Mouse (Mus musculus): ENCODE results near the gene Phc2. TPM values are rescaled to one million over a fixed set of nuclear protein-coding genes. Genes with fewer than 3 reads are reported as not detected.
"Not testable (repeated sequence)": the region's sequence is repeated elsewhere in the genome, so short reads cannot be mapped to it uniquely, and the experiment has no call there.

The Phc2 gene
- polyA plus RNA-seq (2015; fragmentation: Nextera tagmentation; extraction: Ambion mirVana) = 53.6 and 56.3 TPM in 2 replicates

DNA sequence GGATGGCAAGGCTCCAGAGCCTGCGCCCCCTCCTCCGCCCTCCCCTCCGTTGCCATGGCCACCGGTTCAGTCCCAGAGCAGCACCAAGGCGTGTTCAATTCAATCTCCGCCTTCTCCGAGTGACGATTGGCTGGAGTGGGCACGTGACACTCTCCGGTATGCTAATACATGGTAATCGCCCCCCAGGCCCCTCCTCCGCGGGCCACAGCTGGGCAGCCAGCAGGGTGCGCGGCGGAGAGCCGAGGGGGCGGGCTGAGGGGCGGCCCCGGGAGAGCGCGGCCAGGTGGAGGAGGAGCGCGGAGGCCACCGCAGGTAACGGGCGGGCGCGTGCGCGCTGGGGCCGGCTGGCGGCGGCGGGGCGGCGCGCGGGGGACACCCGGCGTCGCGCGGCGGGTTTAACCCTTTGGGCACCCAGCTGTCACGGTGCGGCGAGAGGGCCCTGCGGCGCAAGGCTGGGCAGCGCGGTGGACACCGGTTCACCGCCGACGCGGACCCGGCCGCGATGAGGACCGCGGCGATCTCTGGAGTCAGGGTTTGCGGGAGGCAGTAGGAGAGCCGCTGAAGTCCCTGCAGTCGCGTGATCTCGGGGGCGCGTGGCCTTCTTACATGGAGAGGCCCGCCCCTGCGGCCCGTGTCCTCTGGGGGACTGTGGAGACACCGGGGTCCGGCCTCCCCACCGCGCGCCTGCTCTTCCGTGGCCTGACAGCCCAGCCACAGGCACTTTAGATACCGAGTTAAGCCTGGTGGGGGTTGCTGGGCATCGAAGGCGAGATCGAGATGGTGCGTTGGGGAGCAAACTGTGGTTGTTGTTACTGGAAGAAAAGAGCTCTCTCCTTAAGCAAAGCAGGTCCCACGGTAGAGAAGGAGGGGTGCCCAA, at the start of gene Phc2:
Gene Phc2, plus strand, starts transcription at position 198 of the 877 bp plus-strand sequence.
- no peaks in the 10 kb centered on the region for H3K36me3 ChIP-seq (ENCODE audit: insufficient read depth, low read length)
- ATAC-seq = peak; percentile 99
- no peaks in the 10 kb centered on the region for H3K9me3 ChIP-seq (ENCODE audit: low read length)
- peak within 1 kb of the TSS; percentile 53 for H3K9ac ChIP-seq (replicated peaks; ENCODE audit: low read depth)
- peak within 1 kb of the TSS; percentile 100 for H3K4me2 ChIP-seq (replicated peaks; ENCODE audit: low read depth, low read length)
- peak within 1 kb of the TSS; percentile 69 for H3K4me3 ChIP-seq (ENCODE audit: low read depth, low read length)
- H3K27ac ChIP-seq (ENCODE audit: low read length) = peak within 1 kb of the TSS; percentile 54
- DNase-seq (ENCODE audit: low spot score) = peak; percentile 97
- TF ChIP-seq CTCF (IDR thresholded peaks at IDR 0.05) (peak; percentile 68), EP300 (IDR thresholded peaks at IDR 0.05) (no peak)
- H3K4me1 ChIP-seq (ENCODE audit: insufficient read depth, low read depth, low read length) = no peaks in the 10 kb centered on the region
- under 1% methylated on average over 84 of the region's 85 CpGs for WGBS
- H3K27me3 ChIP-seq (replicated peaks; ENCODE audit: insufficient read depth, low read length) = no peaks in the 10 kb centered on the region

DNA sequence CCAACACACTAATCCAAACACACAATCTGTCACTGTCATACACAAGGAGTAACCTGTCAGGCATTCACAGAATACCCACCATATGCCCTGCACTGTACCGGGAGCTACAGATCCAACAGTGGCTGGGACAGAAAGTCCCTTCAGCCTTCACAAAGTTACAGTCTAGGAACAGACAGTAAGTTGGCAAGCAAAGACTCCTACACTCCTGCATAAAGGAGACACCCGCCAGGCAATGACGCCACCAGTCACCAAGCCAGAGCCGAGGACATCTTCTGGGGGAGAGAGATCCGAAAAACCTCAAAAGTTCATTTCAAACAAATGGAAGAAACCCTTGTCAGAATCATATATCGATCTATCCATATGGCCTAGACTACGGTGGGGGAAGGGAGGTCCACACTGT, 47.9 kb upstream of the Phc2 start:
- ATAC-seq (no peak), DNase-seq (ENCODE audit: low spot score) (no peak)
- Histone ChIP-seq H3K27ac (ENCODE audit: low read length) (no peak overlapping the region), H3K27me3 (replicated peaks; ENCODE audit: insufficient read depth, low read length) (no peaks in the 10 kb centered on the region), H3K9me3 (ENCODE audit: low read length) (no peaks in the 10 kb centered on the region), H3K36me3 (ENCODE audit: insufficient read depth, low read length) (peaks cover 8% of the 10 kb centered on the region; the same call in 1 of the 2 replicates), H3K9ac (replicated peaks; ENCODE audit: low read depth) (no peak overlapping the region), H3K4me3 (ENCODE audit: low read depth, low read length) (no peak overlapping the region), H3K4me1 (ENCODE audit: insufficient read depth, low read depth, low read length) (no peaks in the 10 kb centered on the region; the same call in 1 of the 2 replicates), H3K4me2 (replicated peaks; ENCODE audit: low read depth, low read length) (no peak overlapping the region)
- TF ChIP-seq CTCF (IDR thresholded peaks at IDR 0.05) = no peak
- no peak for TF ChIP-seq EP300 (IDR thresholded peaks at IDR 0.05)
- 96% methylated on average over 7 of the region's 7 CpGs for WGBS

DNA sequence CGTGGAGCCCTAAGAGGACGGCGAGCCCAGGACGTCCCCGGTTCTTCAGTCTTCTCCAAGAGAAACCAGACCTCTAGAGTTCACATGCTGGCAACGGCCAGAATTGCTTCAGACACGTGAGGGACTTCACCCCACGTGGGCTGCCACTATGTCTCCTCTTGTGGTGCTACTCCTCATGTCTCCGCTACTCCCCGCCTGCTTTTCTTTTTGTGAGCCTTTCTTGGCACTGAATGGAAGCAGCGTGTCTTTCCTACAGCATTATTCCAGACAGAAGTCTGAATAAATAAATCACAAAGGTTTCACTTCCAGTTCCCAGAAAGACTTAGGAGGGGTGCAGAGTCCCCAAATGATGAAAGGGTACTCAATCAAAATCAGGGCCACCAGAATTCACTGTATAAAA, 46.8 kb upstream of the Phc2 start:
- Histone ChIP-seq H3K9ac (replicated peaks; ENCODE audit: low read depth) (no peak overlapping the region), H3K27me3 (replicated peaks; ENCODE audit: insufficient read depth, low read length) (no peaks in the 10 kb centered on the region), H3K4me3 (ENCODE audit: low read depth, low read length) (no peak overlapping the region), H3K36me3 (ENCODE audit: insufficient read depth, low read length) (no peaks in the 10 kb centered on the region; the same call in 1 of the 2 replicates), H3K4me2 (replicated peaks; ENCODE audit: low read depth, low read length) (no peak overlapping the region), H3K9me3 (ENCODE audit: low read length) (no peaks in the 10 kb centered on the region), H3K4me1 (ENCODE audit: insufficient read depth, low read depth, low read length) (no peaks in the 10 kb centered on the region; the same call in 1 of the 2 replicates), H3K27ac (ENCODE audit: low read length) (no peak overlapping the region)
- TF ChIP-seq EP300 (IDR thresholded peaks at IDR 0.05) = no peak
- TF ChIP-seq CTCF (IDR thresholded peaks at IDR 0.05) = no peak
- DNase-seq (ENCODE audit: low spot score) = no peak
- 70% methylated on average over 11 of the region's 11 CpGs for WGBS
- ATAC-seq = no peak

DNA sequence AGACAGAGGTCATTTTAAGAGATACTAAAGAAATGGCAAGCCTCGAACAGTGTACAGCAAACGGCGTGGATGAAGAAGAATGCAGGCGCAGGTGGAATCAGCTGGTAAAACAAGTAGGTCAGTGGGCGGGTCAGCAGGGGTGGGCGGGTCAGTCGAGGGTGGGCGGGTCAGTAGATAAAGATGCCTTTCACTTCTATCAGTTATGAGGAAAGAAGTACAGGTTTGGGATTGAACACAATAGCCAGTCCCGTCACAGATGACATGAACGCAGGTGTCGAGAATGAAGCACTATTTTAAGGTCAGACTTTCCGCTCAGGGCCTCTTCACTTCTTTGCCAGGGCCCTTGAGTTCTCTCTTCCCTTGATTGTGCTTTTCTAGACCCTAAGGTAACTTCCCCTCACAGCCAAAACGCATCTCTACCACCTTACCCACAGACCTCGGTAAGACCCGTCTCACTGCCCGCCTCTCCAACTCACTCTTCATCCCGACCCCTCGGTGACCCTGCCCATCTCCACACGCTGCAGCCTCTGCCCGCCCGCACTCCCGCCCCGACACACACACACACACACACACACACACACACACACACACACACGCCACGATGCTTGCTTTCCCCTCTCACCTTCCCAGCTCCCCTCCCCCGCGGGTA, 45.1 kb upstream of the Phc2 start:
- Histone ChIP-seq H3K4me3 (ENCODE audit: low read depth, low read length) (peak overlapping the region; percentile 55), H3K36me3 (ENCODE audit: insufficient read depth, low read length) (no peaks in the 10 kb centered on the region), H3K4me2 (replicated peaks; ENCODE audit: low read depth, low read length) (peak overlapping the region; percentile 74), H3K4me1 (ENCODE audit: insufficient read depth, low read depth, low read length) (no peaks in the 10 kb centered on the region; the same call in 1 of the 2 replicates), H3K9ac (replicated peaks; ENCODE audit: low read depth) (0 out of 2 replicates have a peak overlapping the region, but pooled peaks have one; percentile 12), H3K27me3 (replicated peaks; ENCODE audit: insufficient read depth, low read length) (no peaks in the 10 kb centered on the region), H3K9me3 (ENCODE audit: low read length) (no peaks in the 10 kb centered on the region), H3K27ac (ENCODE audit: low read length) (no peak overlapping the region)
- ATAC-seq = peak; percentile 14; the same call in 1 of the 2 replicates
- TF ChIP-seq CTCF (IDR thresholded peaks at IDR 0.05) = no peak
- no peak for TF ChIP-seq EP300 (IDR thresholded peaks at IDR 0.05)
- peak; percentile 32 for DNase-seq (ENCODE audit: low spot score)
- WGBS = 4% methylated on average over 27 of the region's 27 CpGs

DNA sequence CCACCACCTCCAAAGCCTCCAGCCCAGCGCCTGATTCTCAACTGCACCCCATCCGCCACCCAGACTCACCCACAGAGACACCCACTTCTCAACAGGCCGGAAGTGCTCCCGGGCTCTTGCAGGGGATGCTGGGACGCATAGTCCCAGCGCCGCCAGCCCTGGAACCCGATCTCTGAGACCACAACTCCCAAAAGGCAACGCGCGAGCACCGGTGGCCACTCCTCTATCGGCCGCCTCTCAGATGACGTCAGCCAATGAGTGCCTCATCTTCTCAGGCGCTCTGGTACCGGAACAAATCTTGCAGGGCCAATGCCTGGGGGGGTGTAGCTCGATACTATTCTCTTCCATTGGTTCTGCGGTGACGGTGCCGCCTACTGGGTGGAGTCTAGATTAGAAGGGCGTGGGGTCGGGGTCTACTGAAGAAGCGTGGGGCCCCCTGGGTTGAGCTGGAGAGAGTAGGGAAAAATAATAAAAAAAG, 44.5 kb upstream of the Phc2 start, which contains the start of gene Zscan20:
Gene Zscan20, minus strand, starts transcription at position 174 of the 478 bp plus-strand sequence.
- H3K4me2 ChIP-seq (replicated peaks; ENCODE audit: low read depth, low read length) = peak within 1 kb of the TSS; percentile 74
- no peaks in the 10 kb centered on the region for H3K27me3 ChIP-seq (replicated peaks; ENCODE audit: insufficient read depth, low read length)
- no peaks in the 10 kb centered on the region; the same call in 1 of the 2 replicates for H3K4me1 ChIP-seq (ENCODE audit: insufficient read depth, low read depth, low read length)
- ATAC-seq (peak; percentile 97), DNase-seq (ENCODE audit: low spot score) (peak; percentile 99)
- H3K9me3 ChIP-seq (ENCODE audit: low read length) = no peaks in the 10 kb centered on the region
- TF ChIP-seq CTCF (IDR thresholded peaks at IDR 0.05) (peak; percentile 43), EP300 (IDR thresholded peaks at IDR 0.05) (0 out of 2 replicates have a peak, but pooled peaks have one; percentile 40)
- H3K27ac ChIP-seq (ENCODE audit: low read length) = peak within 1 kb of the TSS; percentile 33; the same call in 1 of the 2 replicates
- under 1% methylated on average over 24 of the region's 24 CpGs for WGBS
- H3K9ac ChIP-seq (replicated peaks; ENCODE audit: low read depth) = 0 out of 2 replicates have a peak within 1 kb of the TSS, but pooled peaks have one; percentile 12
- H3K4me3 ChIP-seq (ENCODE audit: low read depth, low read length) = peak within 1 kb of the TSS; percentile 55
- no peaks in the 10 kb centered on the region for H3K36me3 ChIP-seq (ENCODE audit: insufficient read depth, low read length)

DNA sequence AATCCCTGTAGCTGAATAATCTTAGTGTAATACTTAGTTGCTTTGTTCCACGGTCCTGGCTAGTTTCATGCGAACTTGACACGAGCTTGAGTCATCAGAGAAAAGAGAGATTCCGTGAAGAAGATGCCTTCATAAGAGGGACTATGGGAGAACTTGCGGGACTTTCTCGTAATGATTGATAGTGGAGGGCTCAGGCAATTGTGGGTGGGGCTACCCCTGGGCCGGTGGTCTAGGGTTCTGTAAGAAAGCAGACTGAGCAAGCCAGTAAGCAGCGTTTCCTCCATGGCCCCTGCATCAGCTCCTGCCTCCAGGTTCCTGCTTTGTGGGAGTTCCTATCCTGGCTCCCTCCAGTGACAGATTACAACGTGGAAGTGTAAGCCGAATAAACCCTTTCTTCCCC, 43.8 kb upstream of the Phc2 start:
- peak; percentile 10 for DNase-seq (ENCODE audit: low spot score)
- no peak for ATAC-seq
- Histone ChIP-seq H3K27me3 (replicated peaks; ENCODE audit: insufficient read depth, low read length) (no peaks in the 10 kb centered on the region), H3K4me1 (ENCODE audit: insufficient read depth, low read depth, low read length) (no peaks in the 10 kb centered on the region; the same call in 1 of the 2 replicates), H3K36me3 (ENCODE audit: insufficient read depth, low read length) (no peaks in the 10 kb centered on the region), H3K9me3 (ENCODE audit: low read length) (no peaks in the 10 kb centered on the region), H3K27ac (ENCODE audit: low read length) (peak overlapping the region; percentile 33; the same call in 1 of the 2 replicates), H3K4me2 (replicated peaks; ENCODE audit: low read depth, low read length) (peak overlapping the region; percentile 74), H3K9ac (replicated peaks; ENCODE audit: low read depth) (no peak overlapping the region), H3K4me3 (ENCODE audit: low read depth, low read length) (no peak overlapping the region)
- 24% methylated on average over 10 of the region's 10 CpGs for WGBS
- TF ChIP-seq CTCF (IDR thresholded peaks at IDR 0.05) = no peak
- no peak for TF ChIP-seq EP300 (IDR thresholded peaks at IDR 0.05)

DNA sequence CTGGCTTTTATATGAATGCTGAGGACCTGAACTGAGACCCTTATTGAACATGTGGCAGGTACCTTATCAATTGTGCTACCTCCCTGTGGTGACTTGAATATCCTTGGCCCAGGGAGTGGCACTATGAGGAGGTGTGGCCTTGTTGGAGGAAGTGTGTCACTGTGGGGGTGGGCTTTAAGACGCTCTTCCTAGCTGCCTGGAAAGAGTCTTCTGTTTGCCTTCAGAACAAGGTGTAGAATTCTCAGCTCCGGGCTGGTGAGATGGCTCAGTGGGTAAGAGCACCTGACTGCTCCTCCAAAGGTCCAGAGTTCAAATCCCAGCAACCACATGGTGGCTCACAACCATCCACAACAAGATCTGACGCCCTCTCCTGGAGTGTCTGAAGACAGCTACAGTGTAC, 42.8 kb upstream of the Phc2 start:
- not testable (repeated sequence) for H3K9ac ChIP-seq (replicated peaks; ENCODE audit: low read depth); DNase-seq (ENCODE audit: low spot score); H3K27me3 ChIP-seq (replicated peaks; ENCODE audit: insufficient read depth, low read length); H3K36me3 ChIP-seq (ENCODE audit: insufficient read depth, low read length); H3K9me3 ChIP-seq (ENCODE audit: low read length); H3K4me2 ChIP-seq (replicated peaks; ENCODE audit: low read depth, low read length); H3K4me1 ChIP-seq (ENCODE audit: insufficient read depth, low read depth, low read length); H3K27ac ChIP-seq (ENCODE audit: low read length); H3K4me3 ChIP-seq (ENCODE audit: low read depth, low read length); ATAC-seq
- WGBS = 77% methylated on average over 3 of the region's 3 CpGs
